Mouse (Mus musculus) mesoderm, embryonic 11.5 days (tissue): ENCODE results near the gene Lin52.
A peak's percentile ranks its signal among the peaks of the same experiment; 100 is the strongest.

ENCODE experiments used
- DNase-seq: peaks from one replicate; pipeline ENCODE4 v3.0.0-alpha.2; 2012; ENCODE audit warnings: low read depth, low spot score

The Lin52 gene

GRCm38 (mm10) chr12:84450718-84451646, at the start of gene Lin52, which contains the start of gene Aldh6a1:
Gene Lin52 (plus strand): TSS chr12:84451422.
Gene Aldh6a1 (minus strand): TSS chr12:84451004.
- DNase-seq, result peak; percentile 99

GRCm38 (mm10) chr12:84402923-84403322, 48.3 kb upstream of the Lin52 start:
- no peak for DNase-seq

DNA sequence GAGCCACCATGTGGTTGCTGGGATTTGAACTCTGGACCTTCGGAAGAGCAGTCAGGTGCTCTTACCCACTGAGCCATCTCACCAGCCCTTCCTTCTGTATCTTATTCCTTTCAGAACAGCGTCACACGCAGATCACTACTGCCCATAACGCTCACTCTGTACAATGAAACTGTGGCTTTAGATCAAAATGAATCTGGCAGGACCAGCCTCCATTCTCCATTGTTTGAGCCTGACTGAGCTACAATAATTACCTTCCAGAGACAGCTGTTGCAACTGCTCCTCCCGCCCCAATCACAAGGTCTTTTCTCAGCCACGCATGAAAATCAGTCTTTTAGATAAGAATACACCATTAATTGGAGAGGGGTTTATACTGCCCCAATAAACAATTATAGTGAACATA, 46.7 kb upstream of the Lin52 start:
- DNase-seq, result no peak

DNA sequence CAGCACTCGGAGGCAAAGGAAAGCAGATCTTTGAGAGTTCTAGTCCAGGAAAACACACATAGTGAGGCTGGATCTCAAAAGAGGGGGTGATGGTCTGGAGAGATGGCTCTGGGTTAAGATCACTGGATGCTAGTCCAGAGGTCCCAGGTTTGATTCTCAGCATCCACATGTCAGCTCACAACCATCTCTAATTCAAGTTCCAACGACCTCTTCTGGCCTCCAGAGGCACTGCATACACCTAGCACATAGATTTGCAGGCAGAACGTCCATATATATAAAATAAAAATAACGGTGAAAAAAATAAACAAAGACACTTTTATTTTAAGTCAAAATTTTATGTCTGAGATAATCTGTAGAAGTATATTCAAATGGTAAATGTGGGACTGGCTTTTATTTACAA, 44.0 kb upstream of the Lin52 start:
- DNase-seq, result no peak

DNA sequence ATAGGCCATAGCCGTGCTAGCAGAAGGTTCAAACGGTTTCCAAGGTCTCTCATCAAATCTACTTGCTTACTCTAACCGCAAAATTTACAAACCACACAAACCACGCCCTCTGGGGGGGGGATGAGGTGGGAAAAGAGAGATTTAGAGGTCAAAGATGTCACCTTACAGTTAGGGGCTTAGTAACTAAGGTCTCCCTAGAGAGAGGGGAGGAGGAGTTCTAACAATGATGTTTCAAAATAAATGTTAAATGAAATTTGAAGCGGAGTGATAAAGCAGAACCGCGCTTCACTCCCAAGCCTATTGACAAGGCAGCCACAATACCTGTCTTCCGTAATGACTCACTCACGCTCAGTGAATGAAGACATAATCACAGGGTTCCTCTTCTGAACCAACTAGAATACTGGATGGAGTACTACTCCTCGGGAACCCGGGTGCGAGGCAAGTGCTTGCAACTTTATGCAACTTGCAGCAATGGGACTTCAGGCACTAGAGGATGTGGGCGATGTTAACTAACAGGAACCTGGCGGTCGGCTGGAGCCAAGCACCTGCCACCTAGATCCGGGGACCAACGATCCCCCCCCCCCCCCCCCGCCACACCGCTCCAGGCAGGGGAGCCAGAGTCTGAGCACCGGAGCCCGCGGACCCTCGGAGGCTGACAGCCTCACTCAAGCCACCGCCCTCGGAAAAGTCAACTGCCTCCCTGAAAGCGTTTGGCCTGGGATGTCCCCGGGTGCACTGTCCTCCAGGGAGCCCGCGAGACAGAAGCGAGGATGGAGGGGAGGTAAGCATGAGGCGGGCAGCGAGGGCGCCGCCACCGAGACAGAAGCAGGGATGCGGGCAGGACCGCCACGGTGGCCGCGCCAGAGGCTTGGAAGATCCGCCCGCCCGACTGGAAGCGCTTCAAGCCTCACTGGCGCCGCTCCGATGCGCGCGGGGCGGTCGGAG, 43.1 kb upstream of the Lin52 start:
- peak; percentile 18 for DNase-seq

- peak; percentile 87 for DNase-seq
Observed at GRCm38 (mm10) chr12:84408819-84409507, 42.3 kb upstream of the Lin52 start, which contains the start of the genes Entpd5 and Bbof1. Gene Entpd5 (minus strand): TSS chr12:84409029. Gene Bbof1 (plus strand): TSS chr12:84409071.

- DNase-seq, result peak; percentile 95
Observed at GRCm38 (mm10) chr12:84416834-84417604, 34.2 kb upstream of the Lin52 start, which contains the start of gene Rnf113a2. Gene Rnf113a2 (plus strand): TSS chr12:84417196.

GRCm38 (mm10) chr12:84417605-84417922, 33.7 kb upstream of the Lin52 start:
- no peak for DNase-seq

- DNase-seq, result no peak
Observed at GRCm38 (mm10) chr12:84423990-84424389, 27.2 kb upstream of the Lin52 start.

GRCm38 (mm10) chr12:84429825-84430224, 21.4 kb upstream of the Lin52 start:
- DNase-seq, result no peak

DNA sequence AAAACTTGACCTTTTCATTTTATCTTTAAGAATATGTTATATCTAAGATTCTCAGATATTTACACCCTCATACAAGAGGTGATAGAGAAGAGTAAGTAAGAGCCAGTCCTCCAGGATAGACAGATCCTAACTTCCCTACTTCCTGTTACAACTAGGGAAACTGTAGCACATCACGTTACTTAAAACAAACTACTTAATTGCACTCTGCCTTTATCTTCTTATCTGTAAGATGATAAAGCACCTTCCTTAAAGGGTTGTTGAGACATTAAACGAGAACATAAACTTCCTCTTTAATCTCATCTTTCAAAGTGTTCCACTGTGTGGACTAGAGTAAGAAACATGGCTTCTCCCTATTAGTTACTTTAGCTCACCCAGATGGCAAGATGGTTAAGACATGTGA, 12.5 kb upstream of the Lin52 start:
- no peak for DNase-seq

DNA sequence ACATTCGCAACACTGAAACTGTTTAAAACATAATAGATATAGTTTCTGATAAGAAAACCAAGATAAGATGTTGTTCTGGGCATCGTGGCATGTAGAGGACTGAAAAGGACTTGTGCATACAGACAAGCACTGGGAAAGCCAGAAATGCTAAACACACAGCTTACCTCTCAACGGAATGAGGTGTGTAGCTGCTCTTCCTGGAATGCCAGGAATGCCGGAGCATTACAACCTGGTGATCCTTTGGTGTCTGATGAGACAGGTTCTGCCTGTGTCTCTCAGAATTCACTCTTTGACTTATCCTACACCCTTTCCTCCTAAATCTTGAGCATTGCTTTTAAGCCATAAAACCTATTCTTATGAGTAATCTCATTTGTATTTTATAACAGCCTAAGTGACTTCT, 8.7 kb upstream of the Lin52 start:
- DNase-seq, result no peak

DNA sequence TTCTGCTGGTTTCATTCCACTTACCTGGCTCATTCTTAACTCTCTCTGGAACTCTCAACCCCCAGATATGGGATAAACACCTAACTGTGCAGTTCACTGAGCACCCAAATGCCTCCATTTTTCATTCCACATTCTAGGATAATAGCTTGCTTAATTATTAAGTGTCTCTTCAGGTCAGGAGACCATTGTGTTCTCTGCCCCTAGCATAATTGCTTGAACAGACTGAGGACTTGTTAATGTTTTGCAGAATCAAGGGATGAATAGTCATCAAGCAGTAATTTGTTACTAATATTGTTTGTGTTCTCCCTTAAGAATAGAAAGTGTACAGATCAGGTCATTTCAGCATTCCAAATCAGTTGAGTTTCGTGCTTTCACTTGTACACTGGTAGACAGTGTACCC, 3.8 kb upstream of the Lin52 start:
- DNase-seq, result no peak

DNA sequence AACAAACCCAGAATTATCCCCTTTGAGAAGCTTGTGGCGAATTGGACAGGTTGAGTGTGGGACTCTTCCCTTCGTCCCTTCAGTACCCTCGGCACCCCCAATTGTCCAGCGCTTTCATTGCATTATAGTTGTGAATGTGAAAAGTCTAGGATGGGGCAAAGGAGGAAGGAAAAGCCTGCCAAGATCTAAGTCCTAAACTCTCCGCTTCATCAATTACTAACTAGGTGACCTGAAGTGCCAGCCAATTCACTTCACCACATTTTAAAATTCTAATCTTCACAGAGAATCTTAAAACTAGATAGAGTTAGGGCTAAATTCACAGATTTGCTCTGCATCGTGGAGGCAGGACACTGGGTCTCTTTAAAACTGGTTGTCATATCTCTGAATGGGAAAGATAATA, 3.0 kb upstream of the Lin52 start:
- DNase-seq, result no peak

GRCm38 (mm10) chr12:84449887-84450286, 1.3 kb upstream of the Lin52 start:
- no peak for DNase-seq

GRCm38 (mm10) chr12:84450351-84450717, 888 bp upstream of the Lin52 start:
- no peak for DNase-seq

DNA sequence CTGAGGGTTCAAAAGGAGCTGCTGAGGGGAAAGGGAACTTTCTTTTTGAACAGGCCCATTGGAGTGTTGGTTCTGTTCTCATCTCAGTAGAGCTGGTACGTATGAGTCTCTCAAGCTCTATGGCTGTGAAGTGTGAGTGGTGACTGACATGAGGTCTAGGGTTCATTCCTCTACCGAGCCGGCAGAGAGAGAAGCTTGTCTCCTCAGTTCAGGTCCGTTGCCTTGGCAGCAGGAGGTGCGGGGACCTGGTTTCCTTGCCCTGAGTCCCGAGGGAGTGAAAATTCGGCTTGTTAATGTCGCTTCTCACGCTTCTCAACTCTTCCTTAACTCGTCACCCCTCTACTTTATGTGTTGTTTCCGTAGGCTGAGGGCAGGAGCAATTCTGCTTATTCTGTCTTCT, 579 bp downstream of the Lin52 start:
- DNase-seq, result peak; percentile 15

DNA sequence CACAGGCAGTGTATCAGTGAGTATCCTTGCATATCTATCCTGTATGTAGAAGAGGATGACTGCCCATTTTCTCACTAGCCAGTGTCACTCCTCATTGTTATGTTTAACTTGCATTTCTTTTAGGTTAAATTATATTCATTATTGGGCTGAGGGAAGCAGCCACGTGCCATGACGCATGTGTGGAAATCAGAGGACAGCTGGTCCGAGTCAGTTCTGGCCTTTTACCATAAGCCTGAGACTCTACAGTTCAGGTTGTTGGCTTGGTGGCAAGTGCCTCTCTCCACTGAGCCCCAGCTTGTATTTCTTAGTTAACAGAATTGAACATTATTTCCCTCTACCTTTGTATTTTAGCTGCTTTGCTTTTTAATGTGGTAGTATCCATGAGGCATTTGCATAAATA, 5.7 kb downstream of the Lin52 start:
- DNase-seq, result no peak

GRCm38 (mm10) chr12:84459845-84460244, 8.6 kb downstream of the Lin52 start:
- no peak for DNase-seq

DNA sequence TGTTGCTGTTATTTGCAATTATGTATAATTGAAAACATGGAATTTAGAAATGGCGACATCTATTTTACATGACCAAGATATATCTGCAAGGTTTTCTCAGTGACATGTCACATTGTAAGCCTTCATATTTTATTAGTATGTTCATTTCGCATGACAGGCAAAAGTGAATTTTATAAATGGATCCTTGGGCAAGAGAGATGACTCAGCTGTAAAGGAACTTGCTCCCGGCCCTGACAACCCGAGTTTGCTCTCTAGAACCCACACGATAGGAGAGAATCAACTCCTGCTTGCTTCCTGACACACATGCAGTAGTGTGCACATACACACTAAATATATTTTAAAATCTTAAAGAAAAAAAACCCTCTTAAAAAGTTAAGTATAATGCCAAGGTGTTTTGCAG, 10.2 kb downstream of the Lin52 start:
- DNase-seq, result no peak

GRCm38 (mm10) chr12:84462856-84463255, 11.6 kb downstream of the Lin52 start:
- no peak for DNase-seq
